29 mouse cellular contexts compared by ENCODE assay signal in the genomic region with DNA sequence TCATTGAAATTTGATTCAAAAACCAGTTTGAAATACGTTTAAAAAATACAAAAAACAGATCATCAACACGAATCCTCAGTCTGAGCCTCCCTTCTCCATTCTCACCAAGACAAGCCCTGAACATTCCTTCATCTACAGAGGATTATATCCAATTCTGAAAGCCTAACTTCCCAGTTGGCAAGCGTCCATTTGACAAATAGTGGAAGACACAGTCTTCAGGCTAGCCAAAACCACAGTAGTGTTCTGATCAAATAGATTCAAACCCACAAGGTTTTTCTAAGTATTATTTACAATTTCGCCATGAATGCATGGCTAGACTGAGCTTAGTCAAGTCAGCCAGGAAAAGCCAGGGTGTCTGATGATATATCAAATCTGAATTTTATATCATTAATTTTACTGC.
DNase-seq lines count a peak whose midpoint lies in the region; ATAC-seq and TF ChIP-seq lines count a peak whose summit lies in the region.
"Had no signal": no experiment of that assay in that cellular context is flagged by ENCODE, and none has a peak within 500 bp of the region (broad histone marks: within the 10 kb centered on the region; RNA-seq: fewer than 3 reads in every experiment).

No protein-coding gene starts in this region.

- H3K4me3 ChIP-seq in lung, embryonic 14.5 days (ENCODE audit: low read depth, low read length): no peak overlapping the region
- H3K4me3 ChIP-seq: embryonic facial prominence, embryonic 12.5 days; erythroblast, embryonic 14.5 days; forebrain, embryonic 12.5 days; forebrain, embryonic 15.5 days; heart, adult 2 months; heart, embryonic 10.5 days; heart, embryonic 13.5 days had no signal

- peak; percentile 13 for DNase-seq in cerebellum, adult 8-10 months
- DNase-seq in cerebellum, adult 11 months: no peak
- peak; percentile 11 to 39 for DNase-seq in cerebellum, postnatal 14 days
- no peak for DNase-seq in cerebellum, adult 9-11 months
- peak; percentile 59 for DNase-seq in lung, embryonic 14.5 days
- DNase-seq in lung, postnatal 25 days (ENCODE audit: low spot score): no peak
- DNase-seq in Muller cell, postnatal 12 days (ENCODE audit: inconsistent ontology term): peak; percentile 33
- no peak for DNase-seq in kidney, adult 8-10 months
- DNase-seq: adrenal gland, adult 2 months; adrenal gland, postnatal 14 days; B cell, adult 2 months; gastrocnemius, postnatal 10 days; gastrocnemius, postnatal 36 days; heart, adult 2 months; heart, postnatal 14 days; heart, postnatal 4 days; kidney, adult 18-20 months had no signal

- no peaks in the 10 kb centered on the region for H3K27me3 ChIP-seq in lung, embryonic 14.5 days (ENCODE audit: insufficient read depth, low read length)
- H3K27me3 ChIP-seq: CH12.LX; embryonic facial prominence, embryonic 12.5 days; forebrain, embryonic 12.5 days; forebrain, embryonic 15.5 days; heart, embryonic 13.5 days had no signal

- no peak for TF ChIP-seq CTCF in lung, embryonic 14.5 days (IDR thresholded peaks at IDR 0.05; ENCODE audit: low read depth)

- ATAC-seq in lung, embryonic 14.5 days (ENCODE audit: insufficient read depth): no peak
- ATAC-seq: forebrain, embryonic 15.5 days; hindbrain, postnatal 0 days; inflammation-experienced regulatory T-cells, adult 6 months; intestine, embryonic 16.5 days had no signal

- no peak overlapping the region for H3K4me2 ChIP-seq in lung, embryonic 14.5 days
- H3K4me2 ChIP-seq: embryonic facial prominence, embryonic 12.5 days; forebrain, embryonic 12.5 days; forebrain, embryonic 15.5 days; heart, embryonic 13.5 days; hindbrain, embryonic 14.5 days had no signal

- no peak overlapping the region for H3K9ac ChIP-seq in lung, embryonic 14.5 days
- H3K9ac ChIP-seq: embryonic facial prominence, embryonic 12.5 days; forebrain, embryonic 12.5 days; forebrain, embryonic 15.5 days; heart, embryonic 13.5 days; hindbrain, embryonic 14.5 days had no signal

- no peaks in the 10 kb centered on the region for H3K36me3 ChIP-seq in lung, embryonic 14.5 days (ENCODE audit: insufficient read depth)
- H3K36me3 ChIP-seq: embryonic facial prominence, embryonic 12.5 days; forebrain, embryonic 12.5 days; forebrain, embryonic 15.5 days; G1E; heart, embryonic 10.5 days; heart, embryonic 13.5 days had no signal

- no peaks in the 10 kb centered on the region for H3K4me1 ChIP-seq in lung, embryonic 14.5 days (ENCODE audit: insufficient read depth)
- H3K4me1 ChIP-seq: embryonic facial prominence, embryonic 12.5 days; forebrain, embryonic 12.5 days; forebrain, embryonic 15.5 days had no signal

- H3K27ac ChIP-seq in lung, embryonic 14.5 days (ENCODE audit: low read depth): no peak overlapping the region
- H3K27ac ChIP-seq: embryonic facial prominence, embryonic 12.5 days; forebrain, embryonic 12.5 days; forebrain, embryonic 15.5 days; heart, adult 2 months; heart, embryonic 10.5 days; heart, embryonic 13.5 days; hindbrain, embryonic 14.5 days; hindbrain, postnatal 0 days had no signal

- 70% methylated on average over 4 of the region's 4 CpGs for WGBS in lung, embryonic 14.5 days

- no peaks in the 10 kb centered on the region for H3K9me3 ChIP-seq in lung, embryonic 14.5 days (ENCODE audit: low read depth, low read length)
- H3K9me3 ChIP-seq: embryonic facial prominence, embryonic 12.5 days; forebrain, embryonic 12.5 days; forebrain, embryonic 15.5 days; G1E; heart, embryonic 10.5 days; heart, embryonic 13.5 days had no signal

Comparison
In these comparisons a context has a peak if more than half of its experiments do, and no peak if none do; other contexts are left out.
1. DNase-seq: peak in cerebellum, adult 8-10 months (single experiment), cerebellum, postnatal 14 days (2 of 2), lung, embryonic 14.5 days (single experiment) and Muller cell, postnatal 12 days (single experiment); none in cerebellum, adult 11 months (single experiment), cerebellum, adult 9-11 months (single experiment), lung, postnatal 25 days (single experiment) and kidney, adult 8-10 months (0 of 2).